Mouse (Mus musculus): Measurements from ENCODE around the gene Gm3739.
A peak's percentile ranks its signal among the peaks of the same experiment; 100 is the strongest.
"Not testable (repeated sequence)": the region's sequence is repeated elsewhere in the genome, so short reads cannot be mapped to it uniquely, and the experiment has no call there.

The Gm3739 gene

DNA sequence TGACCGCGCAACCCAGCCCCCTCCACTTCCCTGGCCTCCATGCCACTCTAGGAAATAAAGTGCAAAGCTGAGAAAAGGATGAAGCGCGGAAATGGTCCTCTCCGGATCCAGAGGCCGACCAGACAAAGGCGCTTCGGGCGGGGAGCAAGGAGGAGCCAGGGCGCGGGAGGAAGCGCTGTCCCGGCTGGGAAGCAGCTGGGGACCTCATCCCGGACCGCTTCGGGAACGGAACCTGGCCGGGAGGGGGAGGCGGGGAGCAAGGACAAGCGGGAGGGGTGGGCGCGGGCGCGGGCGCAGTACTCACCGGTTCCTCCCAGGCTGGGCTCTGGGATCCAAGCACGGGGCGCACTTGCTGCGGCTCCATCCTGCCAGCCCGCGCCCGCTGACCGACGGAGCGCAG lies at the start of gene Gm3739:
TSS of gene Gm3739 (minus strand) at position 389 of the 400 bp plus-strand sequence.
- DNase-seq (ENCODE audit: low read depth): not testable (repeated sequence)

DNA sequence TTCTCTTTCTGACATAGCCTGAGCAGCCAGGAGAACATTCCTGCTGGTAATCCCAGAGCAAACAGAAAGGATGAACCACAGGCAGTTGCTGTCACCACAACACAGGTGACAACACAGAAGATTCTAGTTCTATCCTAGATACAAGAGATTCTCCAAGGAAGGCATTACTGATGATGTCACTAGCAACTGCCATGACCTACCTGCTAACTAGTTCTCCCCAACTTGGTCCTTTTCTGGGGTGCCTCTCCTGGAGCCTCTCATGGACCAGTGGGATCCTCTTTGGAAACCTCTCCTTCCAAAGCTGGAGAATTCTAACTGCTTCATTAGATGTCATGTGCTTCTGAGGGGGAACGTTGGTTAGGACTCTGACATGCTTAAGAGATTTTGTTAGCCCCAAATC lies 17.4 kb upstream of the Gm3739 start, which contains the start of gene Gm5797:
TSS of gene Gm5797 (minus strand) at position 101 of the 400 bp plus-strand sequence.
- DNase-seq (ENCODE audit: low read depth): not testable (repeated sequence)

DNA sequence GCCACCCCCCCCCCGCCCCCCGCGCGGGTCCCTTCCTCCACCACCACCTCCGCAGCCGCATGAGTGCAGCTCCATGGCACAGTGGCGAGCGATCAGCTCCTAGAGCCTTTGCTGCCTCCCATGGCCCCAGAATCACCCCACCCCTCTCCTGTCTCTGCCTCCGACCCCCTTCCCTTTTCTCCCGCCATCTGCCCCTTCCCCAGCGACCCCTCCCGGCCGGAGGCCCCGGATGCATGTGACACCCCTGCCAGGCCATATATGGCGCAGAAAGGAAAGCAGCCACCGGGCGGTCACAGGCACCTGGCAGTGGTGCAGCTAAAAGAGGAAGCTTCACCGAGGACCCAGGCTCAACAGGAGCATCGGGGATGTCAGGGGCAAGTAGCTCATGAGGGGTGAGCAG lies 244 bp upstream of the Gm3739 start:
- peak; percentile 49 for DNase-seq (ENCODE audit: low read depth)

DNA sequence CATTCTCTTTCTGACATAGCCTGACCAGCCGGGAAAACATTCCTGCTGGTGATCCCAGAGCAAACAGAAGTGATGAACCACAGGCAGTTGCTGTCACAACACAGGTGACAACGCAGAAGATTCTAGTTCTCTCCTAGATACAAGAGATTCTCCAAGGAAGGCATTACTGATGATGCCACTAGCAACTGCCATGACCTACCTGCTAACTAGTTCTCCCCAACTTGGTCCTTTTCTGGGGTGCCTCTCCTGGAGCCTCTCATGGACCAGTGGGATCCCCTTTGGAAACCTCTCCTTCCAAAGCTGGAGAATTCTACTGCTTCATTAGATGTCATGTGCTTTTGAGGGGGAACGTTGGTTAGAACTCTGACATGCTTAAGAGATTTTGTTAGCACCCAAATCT lies 50.2 kb downstream of the Gm3739 start, which contains the start of gene Gm3727:
TSS of gene Gm3727 (minus strand) at position 101 of the 400 bp plus-strand sequence.
- not testable (repeated sequence) for DNase-seq (ENCODE audit: low read depth)
